Mouse (Mus musculus): ENCODE measurements around the gene Mat2a.

Gene Mat2a

GRCm38 (mm10) chr6:72415964-72416772 is 23.2 kb downstream of the Mat2a start:
- DNase-seq (ENCODE audit: low spot score in 2 of 2) = no peak

DNA sequence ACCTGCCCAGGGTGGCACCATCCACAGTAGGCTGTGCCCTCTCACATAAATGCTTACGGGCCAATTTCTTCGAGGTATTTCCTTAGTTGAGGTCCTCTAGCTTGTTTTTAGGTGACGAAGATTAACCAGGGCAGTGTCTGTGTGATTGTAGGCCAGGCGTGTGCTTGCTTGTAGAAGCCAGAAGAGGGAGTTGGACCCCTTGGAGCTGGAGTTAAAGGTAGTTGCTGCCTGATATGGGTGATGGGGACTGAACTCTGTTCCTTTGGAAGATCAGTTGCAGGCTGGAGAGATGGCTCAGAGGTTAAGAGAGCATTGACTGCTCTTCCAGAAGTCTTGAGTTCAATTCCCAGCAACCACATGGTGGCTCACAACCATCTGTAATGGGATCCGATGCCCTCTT is 24.2 kb downstream of the Mat2a start:
- no peak for DNase-seq (ENCODE audit: low spot score in 2 of 2)

GRCm38 (mm10) chr6:72414076-72414756 is 25.1 kb downstream of the Mat2a start, which contains the start of gene Ggcx:
Gene Ggcx, plus strand, starts transcription at chr6:72414308.
- DNase-seq (ENCODE audit: low spot score in 2 of 2) = peak; percentile 91 to 92

- no peak for DNase-seq (ENCODE audit: low spot score in 2 of 2)
These were observed 28.8 kb downstream of the Mat2a start for GRCm38 (mm10) chr6:72410518-72410917.

DNA sequence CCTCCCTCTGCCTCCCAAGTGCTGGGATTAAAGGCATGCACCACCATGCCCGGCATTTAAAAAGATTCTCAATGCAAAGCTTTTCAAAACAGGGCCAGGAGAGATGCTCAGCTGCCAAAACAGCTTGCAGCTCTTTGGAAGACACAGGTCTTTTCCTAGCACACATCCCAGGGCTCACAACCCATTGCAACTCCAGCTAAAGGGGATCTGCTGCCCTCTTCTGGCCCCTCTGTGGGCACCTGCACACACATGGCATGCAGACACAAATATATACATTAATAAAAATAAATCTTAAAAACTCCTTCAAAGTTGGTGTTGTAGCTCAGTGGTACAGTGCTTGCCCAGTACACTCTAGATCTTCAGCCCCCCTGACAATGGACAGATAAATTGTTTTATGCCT is 29.4 kb downstream of the Mat2a start:
- no peak for DNase-seq (ENCODE audit: low spot score in 2 of 2)

DNA sequence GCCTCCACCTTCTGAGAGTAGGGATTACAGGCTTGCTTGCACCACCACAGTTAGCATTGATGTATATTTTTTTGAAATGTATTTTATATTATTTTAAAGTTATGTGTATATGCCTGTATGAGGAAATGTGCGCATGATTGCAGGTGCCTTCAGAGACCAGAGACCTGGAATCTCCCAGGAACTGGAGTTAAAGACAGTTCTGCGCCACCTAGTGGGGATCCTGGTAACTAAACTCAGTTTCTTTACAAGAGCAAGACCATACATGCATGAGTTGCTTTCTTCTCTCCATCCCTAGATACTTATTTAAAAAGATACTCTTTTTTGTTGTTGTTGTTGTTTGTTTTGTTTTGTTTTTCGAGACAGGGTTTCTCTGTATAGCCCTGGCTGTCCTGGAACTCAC is 29.8 kb downstream of the Mat2a start:
- peak; percentile 28 to 60 for DNase-seq (ENCODE audit: low spot score in 2 of 2)

- DNase-seq (ENCODE audit: low spot score in 2 of 2) = peak; percentile 67 to 84
These were observed 32.2 kb downstream of the Mat2a start for GRCm38 (mm10) chr6:72407119-72407518.

DNA sequence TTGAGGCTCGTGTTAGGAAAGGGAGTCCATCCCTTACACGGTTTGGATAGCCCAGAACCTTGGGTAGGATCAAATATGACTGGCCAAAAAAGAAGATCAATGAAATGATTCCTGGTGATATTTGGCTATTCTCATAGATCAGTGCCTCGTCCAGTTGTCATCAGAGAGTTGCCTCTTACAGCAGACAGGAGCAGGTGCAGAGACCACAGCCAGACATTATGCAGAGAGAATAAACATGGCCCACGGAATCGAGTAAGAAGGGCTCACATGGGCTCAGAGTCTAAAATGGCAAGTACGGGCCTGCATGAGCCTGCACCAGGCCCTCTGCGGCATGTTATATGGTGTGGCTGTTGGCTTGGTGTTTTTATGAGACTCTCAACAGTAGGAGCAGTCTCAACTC is 34.0 kb downstream of the Mat2a start:
- no peak for DNase-seq (ENCODE audit: low spot score in 2 of 2)

DNA sequence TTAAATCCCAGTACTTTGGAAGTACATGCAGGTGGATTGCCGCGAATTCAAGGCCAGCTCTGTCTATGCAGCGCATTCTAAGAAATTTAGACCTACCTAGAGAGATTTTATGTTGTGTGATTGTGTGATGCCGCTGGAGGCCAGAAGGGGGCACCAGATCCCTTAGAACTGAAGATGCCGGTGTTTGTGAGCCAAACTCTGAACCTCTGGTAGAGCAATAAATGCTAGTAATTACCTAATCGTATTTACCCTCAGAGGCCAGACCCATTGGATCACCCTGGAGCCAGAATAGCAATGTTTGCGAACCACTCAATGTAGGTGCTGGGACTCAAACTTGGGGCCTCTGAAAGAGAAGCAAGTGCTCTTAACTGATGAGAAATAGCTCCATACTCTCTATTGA is 37.5 kb downstream of the Mat2a start:
- DNase-seq (ENCODE audit: low spot score in 2 of 2) = peak; percentile 72 to 79

- DNase-seq (ENCODE audit: low spot score in 2 of 2) = no peak
These were observed 39.4 kb downstream of the Mat2a start for GRCm38 (mm10) chr6:72399967-72400366.

DNA sequence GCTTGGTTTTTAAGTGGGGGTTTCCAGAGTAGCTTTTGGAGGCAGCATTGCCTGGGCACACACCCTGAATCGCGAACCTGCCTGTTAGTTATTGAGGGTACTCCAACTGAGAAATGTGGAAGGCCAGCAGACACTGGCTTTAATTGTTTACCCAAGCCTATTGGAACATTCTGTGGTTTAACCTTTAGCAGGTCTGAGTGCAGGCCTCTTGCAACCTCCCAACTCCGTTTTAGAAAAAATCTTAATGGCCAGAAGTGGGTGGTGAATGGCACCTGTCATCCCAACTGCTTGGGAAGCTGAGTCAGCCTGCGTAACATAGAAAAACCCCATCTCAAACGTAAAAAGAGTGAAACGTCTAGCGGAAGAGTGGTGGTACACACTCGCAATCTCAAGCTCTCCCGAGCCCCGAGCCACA is 42.5 kb downstream of the Mat2a start:
- no peak for DNase-seq (ENCODE audit: low spot score in 2 of 2)

DNA sequence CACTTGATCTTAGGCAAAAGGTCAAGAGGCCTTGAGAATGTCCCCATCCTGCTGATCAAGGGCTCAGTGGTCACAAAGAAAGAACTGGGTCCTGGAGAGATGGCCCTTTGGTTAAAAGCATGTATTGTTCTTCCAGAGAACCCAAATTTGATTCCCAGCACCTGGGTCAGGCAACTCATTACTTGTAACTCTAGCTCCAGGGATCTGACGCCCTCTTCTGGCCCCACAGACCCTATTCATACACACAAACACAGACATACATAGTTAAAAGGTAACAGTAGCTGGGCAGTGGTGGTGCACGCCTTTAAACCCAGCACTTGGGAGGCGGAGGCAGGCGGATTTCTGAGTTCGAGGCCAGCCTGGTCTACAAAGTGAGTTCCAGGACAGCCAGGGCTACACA is 47.0 kb downstream of the Mat2a start:
- no peak for DNase-seq (ENCODE audit: low spot score in 2 of 2)

GRCm38 (mm10) chr6:72390795-72391521 is 48.4 kb downstream of the Mat2a start:
- DNase-seq (ENCODE audit: low spot score in 2 of 2) = peak in 1 of 2 experiments; percentile 11

GRCm38 (mm10) chr6:72389941-72390771 is 49.2 kb downstream of the Mat2a start, which contains the start of gene Vamp8:
Gene Vamp8, minus strand, starts transcription at chr6:72390703.
- DNase-seq (ENCODE audit: low spot score in 2 of 2) = peak; percentile 49 to 60

GRCm38 (mm10) chr6:72389471-72389940 is 49.9 kb downstream of the Mat2a start:
- DNase-seq (ENCODE audit: low spot score in 2 of 2) = peak; percentile 32 to 65

DNA sequence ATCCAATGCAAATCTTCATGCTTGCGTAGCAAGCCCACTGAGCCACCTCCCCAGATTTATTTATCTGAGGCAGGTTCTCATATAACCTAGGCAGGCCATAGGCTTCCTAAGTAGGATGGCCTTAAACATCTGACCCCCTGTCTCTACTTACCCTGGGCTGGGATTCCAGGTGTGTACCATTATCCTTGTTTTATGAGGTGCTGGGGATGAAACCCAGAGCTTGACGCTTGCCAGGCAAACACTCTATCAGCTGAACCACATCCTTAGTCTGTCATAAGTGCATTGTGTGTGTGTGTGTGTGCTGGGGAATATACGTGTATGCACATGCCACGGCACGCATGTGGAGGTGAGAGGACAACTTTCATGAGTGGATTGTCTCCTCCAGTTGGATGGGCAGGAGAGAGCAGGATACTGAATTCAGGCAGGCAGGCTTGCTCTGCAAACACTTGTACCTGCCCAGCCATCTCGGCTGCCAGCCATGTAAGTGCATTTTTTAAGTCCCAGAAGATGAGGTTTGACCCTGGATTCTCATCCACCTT is 50.5 kb downstream of the Mat2a start:
- DNase-seq (ENCODE audit: low spot score in 2 of 2) = no peak

DNA sequence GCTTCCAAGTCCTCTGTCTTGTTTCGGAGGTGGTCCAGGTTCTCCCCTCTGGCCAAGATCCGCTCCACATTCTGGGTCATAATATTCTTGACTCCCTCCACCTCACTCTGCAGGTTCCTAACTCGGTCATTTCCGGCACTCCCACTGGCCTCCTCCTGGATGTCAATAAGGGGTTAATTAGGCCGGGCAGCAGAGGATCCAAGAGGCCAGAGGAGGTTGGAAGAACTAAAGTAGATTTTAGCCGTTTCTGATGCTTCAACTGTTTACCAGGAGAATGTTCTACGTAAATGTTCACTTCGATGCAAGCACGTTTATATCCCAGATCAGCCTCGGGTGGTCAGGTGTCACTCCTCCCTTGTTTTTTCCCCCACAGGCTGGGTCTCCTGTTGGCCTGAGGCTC is 51.1 kb downstream of the Mat2a start:
- DNase-seq (ENCODE audit: low spot score in 2 of 2) = no peak

DNA sequence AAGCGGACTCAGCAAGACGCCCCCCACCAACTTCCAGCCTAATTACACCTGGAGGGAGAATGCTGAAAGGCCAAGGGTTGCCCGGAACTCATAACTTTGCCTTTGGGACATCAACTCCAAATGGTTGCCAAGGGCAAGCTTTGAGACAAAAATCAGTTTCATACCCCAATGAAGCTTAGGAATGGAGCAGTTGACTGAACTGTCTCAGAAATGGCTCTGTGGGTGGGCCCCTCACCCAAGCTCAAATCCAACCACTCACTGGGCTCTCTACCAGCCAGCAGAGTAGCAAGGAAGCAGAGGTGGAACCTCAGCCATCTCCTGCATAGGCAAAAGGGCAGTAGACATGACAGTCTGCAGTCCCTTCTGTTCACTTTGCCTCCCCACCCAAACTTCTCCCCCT is 51.5 kb downstream of the Mat2a start:
- no peak for DNase-seq (ENCODE audit: low spot score in 2 of 2)

DNA sequence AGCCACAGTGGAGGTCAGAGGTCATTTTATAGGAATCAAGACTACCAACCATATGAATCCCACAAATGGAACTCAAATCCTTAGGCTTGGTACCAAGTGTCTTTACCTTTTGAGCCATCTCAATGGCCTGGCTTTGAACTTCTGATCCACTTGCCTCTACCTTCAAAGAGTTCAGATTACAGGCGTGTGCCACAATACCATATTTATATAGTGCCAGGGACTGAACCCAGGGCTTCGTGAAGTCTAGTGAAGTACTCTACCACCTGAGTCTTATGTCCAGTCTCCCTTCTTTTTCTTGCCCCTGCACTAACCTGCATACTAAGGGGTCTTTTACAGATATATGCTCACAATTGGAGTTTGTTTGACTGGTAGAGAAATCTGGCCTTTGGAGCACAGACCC is 52.8 kb downstream of the Mat2a start:
- DNase-seq (ENCODE audit: low spot score in 2 of 2) = no peak

DNA sequence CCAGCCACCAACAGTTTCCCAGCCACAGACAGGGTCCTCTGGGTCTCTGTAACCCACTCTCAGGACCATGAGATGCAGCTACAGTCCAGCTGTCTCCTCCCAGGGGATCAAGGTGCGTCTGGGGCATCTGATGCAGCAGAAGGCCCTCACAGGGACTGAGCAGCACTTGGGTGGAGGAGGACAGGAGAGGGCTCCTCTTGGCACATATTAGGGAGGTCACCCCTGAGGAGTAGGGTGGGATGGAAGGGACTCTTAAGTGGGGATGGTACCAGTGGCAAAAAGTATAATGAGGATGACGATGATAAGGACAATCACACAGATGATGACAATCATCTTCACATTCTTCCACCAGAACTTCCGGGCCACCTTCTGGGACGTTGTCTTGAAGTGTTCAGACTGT is 54.1 kb downstream of the Mat2a start:
- DNase-seq (ENCODE audit: low spot score in 2 of 2) = no peak

GRCm38 (mm10) chr6:72383952-72384351 is 55.4 kb downstream of the Mat2a start:
- DNase-seq (ENCODE audit: low spot score in 2 of 2) = no peak

All from natural killer cell, adult 2 months (primary cell).